Mouse (Mus musculus) liver, postnatal 0 days (tissue): ENCODE data around the gene Lipc.
A peak's percentile ranks its signal among the peaks of the same experiment; 100 is the strongest.

Source experiments
- CTCF ChIP-seq: sonication (generic); IDR thresholded peaks from 2 replicates; pipeline ENCODE4 v1.5.1; 2016; ENCODE audit warnings: antibody characterized with exemption, low read depth
- EP300 ChIP-seq: IDR thresholded peaks from 2 replicates; pipeline ENCODE4 v1.6.1; 2016; ENCODE audit warnings: antibody characterized with exemption, low read depth, mild to moderate bottlenecking

DNA sequence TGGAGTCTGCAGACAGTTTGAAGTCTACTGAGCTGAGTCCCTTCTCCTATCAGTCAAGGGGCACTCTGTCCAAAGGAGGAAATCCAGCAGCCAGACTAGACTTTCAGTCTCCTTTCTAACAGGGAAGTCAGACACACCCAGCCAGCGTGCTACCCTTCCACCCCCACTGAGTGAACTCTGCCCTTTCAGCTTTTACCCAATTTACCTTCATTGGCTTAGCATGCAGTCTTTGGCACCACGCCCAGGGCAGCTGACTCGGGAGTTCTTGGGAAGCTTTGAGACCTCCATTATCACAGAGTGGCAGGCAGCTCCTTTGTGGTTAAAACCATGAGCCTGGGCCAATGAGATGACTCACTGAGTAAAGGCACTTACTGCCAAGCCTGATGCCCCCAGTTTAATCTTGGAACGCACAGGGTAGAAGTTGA lies 117.3 kb downstream of the Lipc start:
- no peak for TF ChIP-seq CTCF
- TF ChIP-seq EP300, result peak; percentile 100
